Mouse (Mus musculus) mature B cell (primary cell): Measurements from ENCODE around the gene Nprl2.

Source experiments
- in situ Hi-C: fragments of 300-500 bp; cut with MboI; formaldehyde crosslinking; loops from 2 replicates; pipeline ENCODE4 v1.14.3; 2019

The Nprl2 gene

DNA sequence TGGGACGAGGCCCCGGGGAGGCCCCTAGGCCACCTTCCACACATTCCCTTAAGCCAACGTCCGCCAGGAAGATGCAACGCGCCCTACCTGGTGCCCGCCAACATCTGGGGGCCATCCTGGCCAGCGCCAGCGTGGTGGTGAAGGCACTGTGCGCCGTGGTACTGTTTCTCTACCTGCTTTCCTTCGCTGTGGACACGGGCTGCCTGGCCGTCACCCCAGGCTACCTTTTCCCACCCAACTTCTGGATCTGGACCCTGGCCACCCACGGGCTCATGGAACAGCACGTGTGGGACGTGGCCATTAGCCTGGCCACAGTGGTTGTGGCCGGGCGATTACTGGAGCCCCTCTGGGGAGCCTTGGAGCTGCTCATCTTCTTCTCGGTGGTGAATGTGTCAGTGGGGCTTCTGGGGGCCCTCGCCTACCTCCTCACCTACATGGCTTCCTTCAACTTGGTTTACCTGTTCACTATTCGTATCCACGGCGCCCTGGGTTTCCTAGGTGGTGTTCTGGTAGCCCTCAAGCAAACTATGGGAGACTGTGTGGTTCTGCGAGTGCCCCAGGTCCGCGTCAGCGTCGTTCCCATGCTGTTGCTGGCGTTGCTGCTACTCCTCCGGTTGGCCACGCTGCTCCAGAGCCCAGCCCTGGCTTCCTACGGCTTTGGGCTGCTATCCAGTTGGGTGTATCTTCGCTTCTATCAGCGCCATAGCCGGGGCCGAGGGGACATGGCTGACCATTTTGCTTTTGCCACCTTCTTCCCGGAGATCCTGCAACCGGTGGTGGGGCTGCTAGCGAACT lies 7.4 kb upstream of the Nprl2 start:
- in situ Hi-C loops = no loop called here

DNA sequence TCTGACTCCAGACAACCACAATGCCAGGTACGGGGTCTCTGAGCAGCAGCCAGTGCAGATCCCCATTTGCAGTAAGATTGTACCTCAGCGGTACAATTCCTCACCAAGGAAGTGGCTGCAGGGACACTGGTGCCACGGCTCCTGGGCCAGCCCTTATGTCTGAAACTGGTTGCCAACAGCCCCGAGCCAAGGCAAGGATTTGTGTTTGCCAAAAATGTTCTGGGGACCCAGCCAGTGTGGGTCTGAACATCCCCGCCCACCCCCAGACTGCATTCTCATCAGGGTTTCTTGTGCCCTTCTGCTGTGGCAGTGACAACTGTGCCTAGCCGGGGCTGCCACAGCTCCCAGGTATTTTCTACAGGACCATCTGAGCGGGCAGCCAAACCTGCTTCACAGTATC lies 3.8 kb upstream of the Nprl2 start:
- in situ Hi-C loops = no loop called here

DNA sequence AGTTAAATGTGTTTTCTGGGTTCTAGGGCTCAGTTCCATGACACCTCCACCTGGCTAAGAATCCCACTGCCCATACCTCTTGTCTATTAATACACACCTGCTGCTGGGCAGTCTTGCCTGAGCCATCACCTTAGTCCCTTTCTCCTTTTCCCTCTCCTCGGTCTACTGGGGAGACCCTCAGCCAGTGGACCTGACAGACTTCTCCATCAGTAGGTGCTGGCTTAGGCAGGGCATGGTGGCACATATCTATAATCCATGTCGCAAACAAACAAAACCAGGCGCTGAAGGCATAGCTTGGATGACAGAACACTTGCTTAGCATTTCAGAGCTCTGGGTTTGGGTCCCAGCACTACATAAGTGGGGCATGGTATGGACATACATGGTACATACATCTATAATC lies 3.3 kb upstream of the Nprl2 start:
- in situ Hi-C loops = no loop called here

DNA sequence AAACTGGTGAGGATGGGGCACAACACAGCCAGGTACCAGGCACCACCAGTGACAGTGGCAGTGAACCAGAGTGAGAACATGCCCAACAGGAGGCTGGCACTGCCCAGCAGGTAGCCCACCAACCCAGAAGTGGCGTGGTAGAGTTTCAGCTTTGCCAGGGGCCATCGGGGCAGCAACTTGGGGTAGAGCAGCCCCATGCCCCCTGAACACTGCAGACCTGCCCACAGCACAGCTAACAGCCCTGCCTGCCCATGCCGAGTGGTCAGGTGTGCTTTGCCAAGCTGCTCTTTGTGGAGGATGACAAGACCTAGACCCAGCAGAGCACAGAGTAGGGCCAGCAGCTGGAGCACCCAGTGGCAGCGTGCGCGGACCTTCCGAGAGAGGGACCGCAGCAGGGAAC lies 2.1 kb upstream of the Nprl2 start:
- in situ Hi-C loops = no loop called here

DNA sequence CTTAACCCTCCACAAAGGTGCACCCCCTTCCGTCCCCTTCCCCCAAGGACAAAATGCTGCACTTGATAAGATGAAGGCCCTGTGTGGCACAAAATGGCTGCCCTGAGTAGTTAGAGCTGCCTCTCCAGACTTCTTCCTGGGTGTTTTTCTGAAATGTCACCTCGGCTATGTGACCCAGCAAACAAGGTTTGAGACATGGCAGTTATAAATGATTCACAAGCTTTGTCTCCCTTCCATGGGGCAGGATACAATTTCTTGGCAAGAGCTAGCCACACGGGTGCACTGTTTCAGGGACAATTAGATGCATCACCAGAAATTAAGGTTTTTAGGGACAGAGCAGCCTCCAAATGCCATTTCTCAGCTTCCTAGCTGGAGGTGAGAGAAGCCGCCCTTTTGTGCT lies 1.6 kb upstream of the Nprl2 start:
- in situ Hi-C loops = no loop called here

DNA sequence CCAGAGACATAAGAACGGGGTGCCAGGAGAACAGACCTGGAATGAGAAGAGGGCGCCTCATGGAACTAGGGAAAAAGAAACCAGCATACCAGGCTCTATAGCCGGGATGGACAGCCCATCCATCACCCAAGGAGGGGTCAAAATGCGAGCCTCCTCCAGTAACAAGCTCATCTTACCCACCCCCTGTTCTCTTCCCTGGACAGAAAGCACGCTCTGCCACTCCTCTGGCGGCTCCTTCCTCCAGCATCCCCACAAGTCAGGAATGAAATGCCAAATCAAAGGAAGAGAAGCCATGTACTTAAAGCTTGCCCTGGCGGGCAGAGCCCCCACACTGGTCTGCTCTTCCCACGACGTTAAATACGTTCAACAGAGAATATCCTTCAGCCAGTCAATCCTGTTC lies 1.0 kb upstream of the Nprl2 start:
- in situ Hi-C loops = no loop called here

DNA sequence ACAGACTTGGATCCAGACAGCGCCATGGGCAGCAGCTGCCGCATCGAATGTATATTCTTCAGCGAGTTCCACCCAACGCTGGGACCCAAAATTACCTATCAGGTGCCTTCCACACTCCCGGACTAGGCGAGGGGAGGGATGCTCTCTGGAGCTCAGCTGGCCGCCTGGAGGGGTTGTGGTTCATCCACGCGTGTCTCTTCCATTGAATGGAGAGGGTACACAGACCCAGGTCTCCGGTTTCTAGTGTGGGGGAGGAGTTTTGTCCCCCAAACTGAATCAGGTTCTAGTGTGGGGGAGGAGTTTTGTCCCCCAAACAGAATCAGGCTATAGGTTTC lies 293 bp downstream of the Nprl2 start:
- in situ Hi-C loops = no loop called here

DNA sequence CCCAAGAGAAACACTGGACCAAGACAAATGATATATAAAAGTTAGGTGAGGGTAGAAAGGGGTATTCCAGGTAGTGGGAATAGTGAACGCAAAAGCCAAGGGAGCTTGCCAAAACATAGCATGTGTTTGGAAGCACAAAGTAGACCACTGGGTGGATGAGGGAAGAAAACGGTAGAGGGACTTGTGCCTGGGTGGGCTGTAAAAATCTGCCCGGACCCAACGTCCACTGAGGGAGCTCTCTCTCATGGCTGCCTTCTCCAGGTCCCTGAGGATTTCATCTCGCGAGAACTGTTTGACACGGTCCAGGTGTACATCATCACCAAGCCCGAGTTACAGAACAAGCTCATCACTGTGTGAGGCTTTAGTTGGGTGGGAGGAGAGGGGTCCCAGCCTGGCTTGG lies 695 bp downstream of the Nprl2 start:
- in situ Hi-C loops = no loop called here

DNA sequence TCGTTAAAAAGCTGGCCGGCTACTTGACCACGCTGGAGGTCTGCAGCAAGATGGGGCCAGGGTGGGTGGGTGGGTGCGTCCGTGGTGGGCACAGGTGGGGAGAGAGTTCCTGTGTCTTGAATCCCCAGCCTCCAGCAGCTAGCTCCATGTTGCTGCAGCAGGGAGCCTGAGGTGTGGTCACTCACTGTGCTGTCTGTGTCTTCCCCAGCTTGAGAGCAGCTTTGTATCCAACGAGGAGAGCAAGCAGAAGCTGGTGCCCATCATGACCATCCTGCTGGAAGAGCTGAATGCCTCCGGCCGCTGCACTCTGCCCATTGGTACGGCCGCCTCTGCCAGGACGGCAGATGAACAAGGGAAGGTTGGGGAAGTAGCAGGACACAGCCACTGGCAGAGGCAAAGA lies 1.3 kb downstream of the Nprl2 start:
- in situ Hi-C loops = no loop called here

DNA sequence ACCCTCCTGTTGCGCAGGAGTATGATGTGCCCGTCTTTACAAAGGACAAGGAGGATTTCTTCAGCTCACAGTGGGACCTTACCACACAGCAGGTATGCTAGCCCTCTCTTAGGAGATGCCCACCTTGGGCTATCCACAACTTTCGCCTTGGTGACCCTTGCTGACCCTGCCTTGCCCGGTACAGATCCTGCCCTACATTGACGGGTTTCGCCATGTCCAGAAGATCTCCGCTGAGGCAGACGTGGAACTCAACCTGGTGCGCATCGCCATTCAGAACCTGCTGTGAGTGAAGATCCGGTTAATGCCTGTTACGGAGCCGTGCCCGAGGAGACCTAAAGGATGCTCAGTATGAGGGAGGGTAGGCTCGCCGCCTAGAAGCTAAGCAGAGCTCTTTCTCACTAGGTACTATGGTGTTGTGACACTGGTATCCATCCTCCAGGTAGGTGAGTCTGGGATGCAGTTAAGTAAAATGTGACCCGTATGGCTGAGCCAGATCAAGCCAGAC lies 2.2 kb downstream of the Nprl2 start:
- in situ Hi-C loops = no loop called here

DNA sequence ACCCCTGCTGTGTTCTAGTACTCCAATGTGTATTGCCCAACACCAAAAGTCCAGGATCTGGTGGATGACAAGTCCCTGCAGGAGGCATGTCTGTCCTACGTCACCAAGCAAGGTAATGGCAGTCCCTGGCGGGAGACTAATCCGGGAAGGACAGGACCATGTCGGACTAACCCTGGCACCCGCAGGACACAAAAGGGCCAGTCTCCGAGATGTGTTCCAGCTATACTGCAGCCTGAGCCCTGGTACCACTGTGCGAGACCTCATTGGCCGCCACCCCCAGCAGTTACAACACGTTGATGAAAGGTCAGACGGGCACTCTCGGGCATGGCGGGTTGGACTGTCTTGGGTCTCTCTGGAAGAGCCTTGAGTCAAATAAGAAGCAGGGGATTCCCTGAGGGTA lies 2.7 kb downstream of the Nprl2 start:
- in situ Hi-C loops = no loop called here

DNA sequence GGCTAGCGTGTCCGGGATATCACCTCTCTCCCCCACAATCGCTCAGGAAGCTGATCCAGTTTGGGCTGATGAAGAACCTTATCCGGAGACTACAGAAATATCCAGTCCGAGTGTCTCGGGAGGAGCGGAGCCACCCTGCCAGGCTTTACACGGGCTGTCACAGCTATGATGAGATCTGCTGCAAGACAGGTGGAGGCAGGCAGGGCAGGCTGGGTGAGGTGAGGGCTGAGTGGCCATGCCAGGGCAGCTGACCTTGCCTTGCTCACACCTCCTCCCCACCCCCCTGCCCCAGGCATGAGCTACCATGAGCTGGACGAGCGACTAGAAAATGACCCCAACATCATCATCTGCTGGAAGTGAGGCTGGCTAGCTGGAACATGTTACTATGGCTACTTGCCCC lies 3.2 kb downstream of the Nprl2 start:
- in situ Hi-C loops = no loop called here

DNA sequence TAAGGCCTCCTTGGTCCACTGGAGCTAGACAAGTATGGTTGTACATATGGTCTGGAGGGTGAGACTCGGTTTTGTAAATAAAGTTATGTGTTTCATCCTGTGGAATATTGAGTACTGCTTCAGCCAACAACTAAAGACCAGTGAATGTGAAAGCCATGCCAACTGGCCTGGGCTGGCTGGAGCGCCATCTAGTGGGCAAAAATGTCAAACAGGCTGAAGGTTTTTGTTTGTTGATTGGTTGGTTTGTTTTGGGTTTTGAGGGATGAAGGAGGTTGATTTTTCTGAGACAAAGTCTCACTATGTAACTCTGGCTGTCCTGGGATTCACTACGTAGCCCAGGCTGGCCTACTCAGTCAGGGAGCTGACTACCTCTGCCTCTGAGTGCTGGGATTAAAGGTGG lies 3.6 kb downstream of the Nprl2 start:
- in situ Hi-C loops = no loop called here

DNA sequence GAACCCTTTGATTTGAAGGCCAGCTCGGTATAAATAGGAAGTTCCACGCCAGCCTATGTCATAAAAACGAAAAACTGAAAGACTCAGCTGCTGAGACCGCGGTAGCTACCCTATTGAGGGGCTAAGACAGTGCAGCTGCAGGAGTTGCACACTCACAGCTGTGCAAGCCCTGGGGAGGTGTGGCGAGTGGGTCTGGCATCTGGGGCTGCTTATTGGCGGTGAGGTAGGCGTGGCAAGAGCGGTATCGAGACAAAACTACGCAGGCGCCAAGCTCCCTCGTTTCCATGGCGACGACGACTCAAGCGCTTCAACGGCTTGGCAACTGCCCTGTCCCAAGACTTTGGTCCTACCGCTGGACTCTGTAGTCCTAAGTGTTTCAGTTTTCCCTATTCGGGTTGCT lies 5.0 kb downstream of the Nprl2 start, which contains the start of gene Zmynd10:
Gene Zmynd10 (plus strand): TSS at position 273 of the 400 bp plus-strand sequence.
- in situ Hi-C loops = no loop called here

DNA sequence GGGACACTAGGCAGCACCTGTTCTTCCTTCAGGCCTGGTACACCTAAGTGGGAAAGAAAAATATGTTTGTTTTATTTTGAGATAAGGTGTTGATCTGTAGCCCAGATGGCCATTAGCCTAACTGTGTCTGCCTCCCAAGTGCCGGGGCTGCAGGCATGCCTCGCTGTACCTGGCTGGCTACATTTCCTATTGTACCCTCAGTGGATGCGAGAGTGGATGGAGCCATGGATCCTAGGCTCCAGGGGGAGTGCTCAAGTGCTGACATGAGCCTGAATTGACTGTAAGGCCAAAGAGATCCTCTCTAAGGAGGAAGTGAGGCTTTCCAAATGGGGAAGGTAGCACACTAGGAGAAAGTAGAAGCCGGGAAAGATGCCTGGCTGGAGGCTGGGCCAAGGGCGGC lies 5.9 kb downstream of the Nprl2 start:
- in situ Hi-C loops = no loop called here

DNA sequence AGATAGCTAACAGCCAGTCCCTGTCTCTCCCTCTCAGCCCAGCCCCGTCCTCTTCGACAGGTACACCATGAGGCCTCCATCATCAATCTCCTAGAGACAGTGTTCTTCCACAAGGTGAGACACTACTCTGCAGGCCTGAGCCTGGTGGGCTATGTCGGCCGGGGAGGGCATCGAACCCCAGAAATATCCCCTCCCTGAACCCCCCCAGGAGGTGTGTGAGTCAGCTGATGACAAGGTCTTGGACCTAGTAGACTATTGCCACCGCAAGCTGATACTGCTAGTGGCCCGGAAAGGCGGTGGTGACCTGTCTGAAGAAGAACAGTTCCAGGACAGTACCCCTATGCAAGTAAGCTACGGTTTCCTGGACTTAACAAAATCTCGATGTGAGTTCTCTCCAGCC lies 6.8 kb downstream of the Nprl2 start:
- in situ Hi-C loops = no loop called here

DNA sequence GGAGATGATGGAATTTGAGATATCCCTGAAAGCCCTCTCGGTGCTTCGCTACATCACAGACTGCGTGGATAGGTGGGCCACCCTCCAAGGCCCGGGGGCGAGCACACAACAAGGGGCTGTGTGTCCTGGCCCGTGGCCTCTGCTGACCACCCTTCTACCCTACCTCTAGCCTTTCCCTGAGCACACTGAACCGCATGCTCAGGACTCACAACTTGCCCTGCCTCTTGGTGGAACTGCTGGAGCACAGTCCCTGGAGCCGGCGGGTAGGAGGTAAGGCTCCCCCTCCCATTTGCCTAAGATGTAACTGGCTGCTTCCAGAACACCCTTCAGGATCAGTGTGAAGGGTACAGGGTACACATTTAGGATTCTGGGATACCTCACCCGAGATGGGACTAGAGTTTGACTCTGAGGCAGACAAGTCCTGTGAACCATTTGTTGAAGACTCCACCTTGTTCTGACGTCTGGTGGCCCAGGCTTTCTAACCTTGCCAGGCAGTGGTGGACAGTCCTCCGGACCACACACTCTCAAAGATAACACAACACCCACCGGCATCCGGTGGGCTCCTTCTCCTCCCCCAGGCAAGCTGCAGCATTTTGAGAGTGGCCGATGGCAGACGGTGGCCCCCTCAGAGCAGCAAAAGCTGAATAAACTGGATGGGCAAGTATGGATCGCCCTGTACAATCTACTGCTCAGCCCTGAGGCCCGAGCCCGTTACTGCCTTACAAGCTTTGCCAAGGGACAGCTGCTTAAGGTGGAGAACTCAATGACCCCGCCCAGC lies 7.5 kb downstream of the Nprl2 start:
- in situ Hi-C loops = no loop called here

DNA sequence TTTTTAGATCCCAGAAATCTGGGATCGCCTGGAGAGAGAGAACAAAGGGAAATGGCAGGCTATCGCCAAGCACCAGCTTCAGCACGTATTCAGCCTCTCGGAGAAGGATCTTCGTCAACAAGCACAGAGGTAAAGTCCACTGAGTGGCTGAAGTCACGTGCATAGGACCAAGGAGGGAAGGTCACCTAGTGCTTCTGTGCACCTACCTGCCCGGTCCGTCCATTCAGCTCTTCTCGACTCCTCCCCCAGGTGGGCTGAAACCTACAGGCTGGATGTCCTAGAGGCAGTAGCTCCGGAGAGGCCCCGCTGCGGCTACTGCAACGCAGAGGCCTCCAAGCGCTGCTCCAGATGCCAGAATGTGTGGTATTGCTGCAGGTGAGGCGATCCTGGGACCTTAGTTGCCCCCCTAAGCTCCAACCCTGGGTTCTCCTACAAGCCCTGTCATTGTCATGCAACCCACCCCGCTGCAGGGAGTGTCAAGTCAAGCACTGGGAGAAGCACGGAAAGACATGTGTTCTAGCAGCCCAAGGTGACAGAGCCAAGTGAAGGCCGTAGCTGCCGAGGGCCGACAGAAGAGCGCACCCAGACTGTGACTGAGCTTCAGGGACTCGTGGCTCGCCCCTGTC lies 8.6 kb downstream of the Nprl2 start:
- in situ Hi-C loops = no loop called here

DNA sequence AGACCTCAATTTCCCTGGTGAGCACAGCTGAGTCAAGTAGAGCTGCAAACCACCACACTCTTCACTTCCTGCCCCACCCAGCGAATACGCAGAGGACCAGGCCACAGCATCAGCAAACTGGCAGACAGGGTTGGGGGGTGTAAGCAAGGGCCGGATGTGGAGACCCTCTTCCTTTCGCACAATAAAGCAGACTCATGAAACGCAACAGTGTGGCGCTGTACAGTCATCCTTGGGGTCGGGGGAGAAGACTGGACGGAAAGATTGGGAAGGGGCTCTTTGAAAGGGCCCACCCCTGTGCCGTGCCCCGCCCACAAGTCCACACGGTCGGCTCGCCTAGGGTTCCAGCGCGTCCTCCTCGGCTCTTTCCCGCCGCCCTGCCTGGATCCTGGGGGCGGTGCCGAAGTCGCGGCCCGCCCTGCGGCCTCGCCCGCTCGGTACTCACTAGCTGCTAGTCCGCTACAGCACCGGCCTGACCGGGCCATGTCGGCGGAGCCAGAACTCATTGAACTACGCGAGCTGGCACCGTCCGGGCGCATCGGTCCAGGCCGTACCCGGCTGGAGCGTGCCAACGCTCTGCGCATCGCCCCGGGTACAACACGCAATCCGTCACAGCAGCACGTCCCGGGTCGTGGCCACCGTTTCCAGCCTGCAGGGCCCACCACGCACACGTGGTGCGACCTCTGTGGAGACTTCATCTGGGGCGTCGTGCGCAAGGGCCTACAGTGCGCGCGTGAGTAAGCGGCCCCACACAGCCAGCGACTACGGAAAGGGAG lies 9.3 kb downstream of the Nprl2 start, which contains the start of gene Rassf1:
Gene Rassf1 (plus strand): TSS at position 439 of the 773 bp plus-strand sequence.
- in situ Hi-C loops = no loop called here

DNA sequence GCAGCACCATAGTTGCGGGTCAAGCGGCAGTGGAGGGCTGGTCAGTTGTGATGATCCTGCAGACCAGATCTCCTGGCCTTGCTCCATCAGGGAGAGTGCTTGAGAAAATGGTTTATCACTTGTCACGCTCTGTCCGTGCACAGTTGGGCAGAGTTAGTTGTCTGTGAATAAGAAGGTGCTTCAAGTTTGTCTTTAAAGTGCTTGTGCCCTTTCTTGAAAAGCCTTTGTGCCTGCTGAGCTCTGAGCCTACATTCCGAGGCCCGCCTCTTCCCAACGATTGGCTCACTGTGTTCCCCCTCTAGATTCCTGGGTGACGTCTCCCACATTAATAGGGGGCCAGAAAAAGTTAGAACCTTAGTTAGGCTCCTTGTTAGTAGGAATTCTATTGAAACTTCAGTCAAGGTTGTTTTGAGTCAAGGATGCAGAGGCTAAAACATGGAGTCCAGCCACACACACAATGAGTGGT lies 9.9 kb downstream of the Nprl2 start:
- in situ Hi-C loops = no loop called here

DNA sequence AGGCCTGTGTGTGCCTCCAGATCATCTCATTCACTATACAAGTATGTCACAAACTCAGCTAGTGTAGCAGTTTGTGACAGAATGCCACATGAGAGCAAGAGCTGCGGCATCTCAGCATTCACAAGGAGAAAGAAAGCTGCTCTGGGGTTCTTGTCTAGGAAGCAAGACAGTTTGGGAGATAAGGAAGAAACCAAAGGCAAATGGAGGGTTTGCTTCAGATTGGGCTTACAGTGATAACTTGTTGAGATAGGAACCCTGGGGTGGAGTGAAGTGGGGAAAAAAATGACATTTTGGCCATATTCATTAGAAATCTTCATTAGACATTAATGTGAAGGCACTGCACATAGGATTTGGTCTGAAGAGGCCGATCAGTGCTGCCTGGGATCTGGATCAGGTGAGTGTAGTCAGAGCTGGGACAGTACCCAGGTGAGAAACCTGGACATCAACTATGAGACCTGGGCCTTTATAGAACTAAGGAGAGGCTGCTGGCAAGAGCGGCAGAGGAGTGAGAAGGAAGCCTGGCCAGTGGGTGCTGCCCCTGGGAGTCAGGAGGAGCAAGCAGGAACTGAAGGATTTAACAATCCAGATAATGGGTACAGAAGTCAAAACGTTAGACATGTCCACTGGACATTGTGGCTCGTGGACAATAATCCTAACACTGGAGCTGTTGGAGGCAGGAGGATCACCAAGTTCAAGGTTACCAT lies 10.8 kb downstream of the Nprl2 start:
- in situ Hi-C loops = no loop called here
